Mouse (Mus musculus) liver, adult 2 months (tissue): ENCODE measurements around the gene Arf4. TPM values are rescaled to one million over a fixed set of nuclear protein-coding genes. Genes with fewer than 3 reads are reported as not detected.
"Not testable (repeated sequence)": the region's sequence is repeated elsewhere in the genome, so short reads cannot be mapped to it uniquely, and the experiment has no call there.

Experiments
- DNase-seq: peaks from one replicate; pipeline ENCODE4 v3.0.0-alpha.2; 2011; ENCODE audit warnings: low read depth, low spot score; ENCODE audit errors: extremely low read depth
- H3K27ac ChIP-seq: fragments of 200-500 bp; replicated peaks from 2 replicates; pipeline ENCODE4 v1.5.1; 2012; ENCODE audit warnings: low read depth, mild to moderate bottlenecking, control low read depth, inconsistent platforms, low read length; ENCODE audit not compliant: insufficient read depth
- H3K27me3 ChIP-seq: fragments of 200-500 bp; 2 replicates; pipeline ENCODE4 v1.6.1; 2012; ENCODE audit warnings: mild to moderate bottlenecking, moderate library complexity, low read length, inconsistent platforms; ENCODE audit not compliant: control insufficient read depth, insufficient read depth
- H3K36me3 ChIP-seq: fragments of 200-500 bp; 2 replicates; pipeline ENCODE4 v1.6.1; 2012; ENCODE audit warnings: low read length, inconsistent platforms; ENCODE audit not compliant: control insufficient read depth, insufficient read depth
- H3K4me1 ChIP-seq: fragments of 200-500 bp; 2 replicates; pipeline ENCODE4 v1.6.1; 2011; ENCODE audit warnings: low read length; ENCODE audit not compliant: control insufficient read depth, insufficient read depth
- H3K4me3 ChIP-seq: fragments of 200-500 bp; 2 replicates; pipeline ENCODE4 v1.5.1; 2011; ENCODE audit warnings: low read depth, mild to moderate bottlenecking, control low read depth, low read length, moderate library complexity; ENCODE audit not compliant: insufficient read depth
- H3K79me2 ChIP-seq: fragments of 200-500 bp; 2 replicates; pipeline ENCODE4 v1.6.1; 2012; ENCODE audit warnings: inconsistent platforms, mild to moderate bottlenecking, low read length, moderate library complexity; ENCODE audit not compliant: control insufficient read depth, insufficient read depth
- H3K9ac ChIP-seq: fragments of 200-500 bp; 2 replicates; pipeline ENCODE4 v1.6.1; 2012; ENCODE audit warnings: low read depth, mild to moderate bottlenecking, control low read depth, inconsistent platforms, low read length
- CTCF ChIP-seq: fragments of 200-500 bp; IDR thresholded peaks from 2 replicates; pipeline ENCODE4 v1.5.1; 2011; ENCODE audit warnings: low read depth, low read length, control low read depth
- POLR2A ChIP-seq: fragments of 200-500 bp; IDR thresholded peaks from 2 replicates; pipeline ENCODE4 v1.6.1; 2011; ENCODE audit warnings: low read length, control low read depth; ENCODE audit not compliant: insufficient read depth; ENCODE audit errors: extremely low read depth
- WGBS: fragments of 180-500 bp; shearing (Covaris S2); methylation state at CpG from one replicate; pipeline ENCODE4 v1.1.7; 2018; 5-methylcytosine and 5-hydroxymethylcytosine counted together
- polyA plus RNA-seq: library from polyadenylated mRNA; depleted of rRNA; stranded (reverse); fragments of >200 nt; gene quantifications from 2 replicates; pipeline ENCODE4 v1.2.3, GENCODE M21; 2012
- total RNA-seq: library from RNA; depleted of rRNA; stranded (reverse); fragments of >200 nt; gene quantifications from 2 replicates; pipeline ENCODE4 v1.2.3, GENCODE M21; 2014

Gene Arf4
- total and polyA plus RNA-seq, 2 experiments, result 46.6 to 117 TPM

- Histone ChIP-seq H3K36me3 (peaks cover 18% of the 10 kb centered on the region), H3K27ac (no peak overlapping the region), H3K79me2 (peaks cover 5% of the 10 kb centered on the region; the same call in 1 of the 2 replicates), H3K4me3 (peak overlapping the region; percentile 97), H3K27me3 (no peaks in the 10 kb centered on the region), H3K4me1 (peaks cover 11% of the 10 kb centered on the region), H3K9ac (peak overlapping the region; percentile 86)
- whole genome bisulfite sequencing, result 16% methylated on average over 6 of the region's 6 CpGs
- no peak for DNase-seq
- no peak for TF ChIP-seq CTCF
- no peak for TF ChIP-seq POLR2A
These were observed 30.1 kb downstream of the Arf4 start for GRCm38 (mm10) chr14:26667991-26668370.

- peak overlapping the region; percentile 86 for H3K9ac ChIP-seq
- H3K27me3 ChIP-seq, result no peaks in the 10 kb centered on the region
- H3K27ac ChIP-seq, result no peak overlapping the region; the same call in 1 of the 2 replicates
- peak; percentile 37 for DNase-seq
- TF ChIP-seq CTCF, result no peak
- no peak for TF ChIP-seq POLR2A
- H3K79me2 ChIP-seq, result peaks cover 5% of the 10 kb centered on the region; the same call in 1 of the 2 replicates
- under 1% methylated on average over 73 of the region's 73 CpGs for WGBS
- peak overlapping the region; percentile 97 for H3K4me3 ChIP-seq
- H3K36me3 ChIP-seq, result peaks cover 17% of the 10 kb centered on the region
- peaks cover 11% of the 10 kb centered on the region for H3K4me1 ChIP-seq
These were observed 30.8 kb downstream of the Arf4 start for GRCm38 (mm10) chr14:26668371-26669291.

GRCm38 (mm10) chr14:26669292-26670073, 31.6 kb downstream of the Arf4 start, which contains the start of gene Pde12:
Pde12 (minus strand) TSS chr14:26669883.
- H3K4me3 ChIP-seq, result peak within 1 kb of the TSS; percentile 97
- under 1% methylated on average over 70 of the region's 70 CpGs for WGBS
- H3K79me2 ChIP-seq, result peaks cover 5% of the 10 kb centered on the region; the same call in 1 of the 2 replicates
- peaks cover 14% of the 10 kb centered on the region for H3K36me3 ChIP-seq
- TF ChIP-seq POLR2A, result peak; percentile 69; the same call in 1 of the 2 replicates
- no peak for TF ChIP-seq CTCF
- peak within 1 kb of the TSS; percentile 97 for H3K27ac ChIP-seq
- peaks cover 11% of the 10 kb centered on the region for H3K4me1 ChIP-seq
- H3K27me3 ChIP-seq, result no peaks in the 10 kb centered on the region
- peak; percentile 90 for DNase-seq
- peak within 1 kb of the TSS; percentile 86 for H3K9ac ChIP-seq

DNA sequence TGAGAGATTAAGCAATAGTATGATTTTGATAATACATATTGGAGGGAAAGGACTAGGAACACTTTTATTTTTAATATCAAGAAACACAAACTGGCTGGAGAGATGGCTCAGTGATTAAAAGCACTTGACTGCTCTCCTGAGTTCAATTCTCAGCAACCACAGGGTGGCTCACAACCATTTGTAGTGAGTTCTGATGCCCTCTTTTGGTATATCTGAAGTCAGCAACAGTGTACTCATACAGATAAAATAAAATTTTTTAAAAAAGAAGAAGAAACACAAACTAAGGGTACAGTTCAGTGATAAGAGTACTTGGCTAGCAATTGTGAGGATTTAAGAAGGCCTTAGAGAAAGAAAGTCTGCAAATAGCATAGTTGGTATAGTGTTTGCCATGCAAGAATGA, 33.1 kb downstream of the Arf4 start:
- H3K9ac ChIP-seq, result no peak overlapping the region
- H3K27ac ChIP-seq, result no peak overlapping the region
- no peaks in the 10 kb centered on the region for H3K27me3 ChIP-seq
- TF ChIP-seq POLR2A (no peak), CTCF (no peak)
- H3K4me1 ChIP-seq, result peaks cover 11% of the 10 kb centered on the region
- H3K4me3 ChIP-seq, result no peak overlapping the region
- 0 out of 2 replicates have a peak, but pooled peaks cover 2% of the 10 kb centered on the region for H3K79me2 ChIP-seq
- peaks cover 3% of the 10 kb centered on the region for H3K36me3 ChIP-seq
- no peak for DNase-seq

GRCm38 (mm10) chr14:26671870-26672615, 34.2 kb downstream of the Arf4 start:
- DNase-seq, result peak; percentile 63
- H3K36me3 ChIP-seq, H3K4me1 ChIP-seq, H3K79me2 ChIP-seq, H3K4me3 ChIP-seq, H3K9ac ChIP-seq, H3K27me3 ChIP-seq, H3K27ac ChIP-seq: not testable (repeated sequence)
- WGBS, result 50% methylated on average over 17 of the region's 17 CpGs

GRCm38 (mm10) chr14:26674476-26675169, 36.7 kb downstream of the Arf4 start:
- DNase-seq, H3K27ac ChIP-seq, H3K36me3 ChIP-seq, H3K27me3 ChIP-seq, H3K79me2 ChIP-seq, H3K4me1 ChIP-seq, H3K4me3 ChIP-seq, H3K9ac ChIP-seq: not testable (repeated sequence)
- 87% methylated on average over 2 of the region's 2 CpGs for WGBS
